Mouse (Mus musculus): ENCODE data around the gene Dscaml1. TPM values are rescaled to one million over a fixed set of nuclear protein-coding genes. Genes with fewer than 3 reads are reported as not detected.

Dscaml1 gene
- polyA plus RNA-seq, 1 experiment: 0.80 TPM

DNA sequence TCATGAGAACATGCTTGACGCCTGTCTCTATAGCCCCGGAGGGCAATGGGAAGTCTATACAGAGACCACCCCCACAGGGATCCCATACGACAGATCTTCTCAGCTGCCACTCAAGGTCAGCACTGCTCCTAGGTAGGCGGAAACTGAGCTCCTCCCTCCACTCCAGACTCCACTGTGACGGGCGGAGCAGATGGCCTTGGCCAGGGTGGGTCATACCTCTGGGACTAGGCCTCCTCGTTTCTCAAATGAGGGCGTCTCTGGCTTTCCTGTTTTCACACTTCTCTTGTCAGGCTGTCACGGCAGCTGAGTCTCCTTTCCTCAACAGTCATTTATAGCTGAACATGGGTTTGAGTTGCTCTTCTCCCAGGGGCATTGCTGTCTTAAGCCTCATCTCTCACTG lies 160.0 kb downstream of the Dscaml1 start:
- Histone ChIP-seq H3K4me1 (ENCODE audit: control insufficient read depth, insufficient read depth, low read length) (no peaks in the 10 kb centered on the region), H3K27me3 (replicated peaks; ENCODE audit: control insufficient read depth, insufficient read depth, low read length) (no peaks in the 10 kb centered on the region), H3K4me3 (ENCODE audit: insufficient read depth, low read depth, low read length) (no peak overlapping the region), H3K36me3 (ENCODE audit: control insufficient read depth, insufficient read depth, low read length) (no peaks in the 10 kb centered on the region), H3K27ac (ENCODE audit: insufficient read depth, low read depth, low read length) (no peak overlapping the region)
- DNase-seq: no peak
- TF ChIP-seq POLR2A (IDR thresholded peaks at IDR 0.05; ENCODE audit: low read depth, low read length) (no peak), CTCF (conservative IDR thresholded peaks at IDR 0.05; ENCODE audit: insufficient read depth, insufficient read length, low read depth, low read length) (no peak)
- WGBS: 62% methylated on average over 9 of the region's 9 CpGs

DNA sequence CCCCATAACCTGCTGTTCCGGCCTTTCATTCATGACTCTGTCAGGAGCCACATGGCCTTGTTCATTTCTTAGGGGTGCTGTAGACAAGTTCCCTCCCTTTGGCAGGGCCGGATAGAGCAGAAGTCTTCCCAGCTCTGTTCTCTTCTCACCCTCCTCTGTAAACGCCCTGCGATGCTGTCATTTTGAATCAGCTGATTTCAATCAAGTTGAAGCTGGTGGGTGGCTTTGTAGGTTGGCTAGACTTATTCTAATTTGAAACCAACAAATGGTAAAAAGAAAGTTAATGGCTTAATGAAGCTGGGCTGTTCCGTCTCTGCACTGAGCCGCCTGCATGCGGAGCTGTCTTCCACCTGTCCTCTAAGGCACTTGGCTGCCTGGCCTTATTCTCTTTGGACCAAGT lies 161.3 kb downstream of the Dscaml1 start:
- TF ChIP-seq POLR2A (IDR thresholded peaks at IDR 0.05; ENCODE audit: low read depth, low read length): no peak
- TF ChIP-seq CTCF (conservative IDR thresholded peaks at IDR 0.05; ENCODE audit: insufficient read depth, insufficient read length, low read depth, low read length): no peak
- H3K36me3 ChIP-seq (ENCODE audit: control insufficient read depth, insufficient read depth, low read length): no peaks in the 10 kb centered on the region
- no peaks in the 10 kb centered on the region for H3K4me1 ChIP-seq (ENCODE audit: control insufficient read depth, insufficient read depth, low read length)
- H3K27me3 ChIP-seq (replicated peaks; ENCODE audit: control insufficient read depth, insufficient read depth, low read length): no peaks in the 10 kb centered on the region
- no peak overlapping the region for H3K27ac ChIP-seq (ENCODE audit: insufficient read depth, low read depth, low read length)
- H3K4me3 ChIP-seq (ENCODE audit: insufficient read depth, low read depth, low read length): no peak overlapping the region
- WGBS: 94% methylated on average over 7 of the region's 7 CpGs
- DNase-seq: no peak

DNA sequence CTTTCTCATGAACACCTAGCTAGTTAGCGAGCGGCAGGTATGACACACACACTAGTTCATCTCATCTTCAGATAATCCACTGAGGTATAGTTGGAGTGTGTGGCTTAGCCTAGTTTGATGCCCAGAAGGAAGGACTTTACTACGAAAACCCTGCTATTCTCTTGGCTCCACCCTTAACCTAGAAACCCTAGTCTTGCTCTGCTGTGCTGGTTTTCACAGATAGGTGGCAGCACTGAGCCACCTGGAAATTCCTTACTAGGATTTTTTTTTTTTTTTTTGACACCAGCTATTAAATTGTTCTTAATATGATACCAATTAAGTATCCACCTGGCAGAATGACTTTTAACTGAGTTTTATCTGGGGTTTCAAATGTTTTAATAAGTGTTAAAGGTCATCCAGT lies 163.4 kb downstream of the Dscaml1 start:
- TF ChIP-seq CTCF (conservative IDR thresholded peaks at IDR 0.05; ENCODE audit: insufficient read depth, insufficient read length, low read depth, low read length) (peak; percentile 58), POLR2A (IDR thresholded peaks at IDR 0.05; ENCODE audit: low read depth, low read length) (no peak)
- H3K36me3 ChIP-seq (ENCODE audit: control insufficient read depth, insufficient read depth, low read length): no peaks in the 10 kb centered on the region
- no peak overlapping the region for H3K4me3 ChIP-seq (ENCODE audit: insufficient read depth, low read depth, low read length)
- H3K27me3 ChIP-seq (replicated peaks; ENCODE audit: control insufficient read depth, insufficient read depth, low read length): no peaks in the 10 kb centered on the region
- DNase-seq: peak; percentile 61
- H3K4me1 ChIP-seq (ENCODE audit: control insufficient read depth, insufficient read depth, low read length): no peaks in the 10 kb centered on the region
- WGBS: 71% methylated on average over 3 of the region's 3 CpGs
- H3K27ac ChIP-seq (ENCODE audit: insufficient read depth, low read depth, low read length): no peak overlapping the region

DNA sequence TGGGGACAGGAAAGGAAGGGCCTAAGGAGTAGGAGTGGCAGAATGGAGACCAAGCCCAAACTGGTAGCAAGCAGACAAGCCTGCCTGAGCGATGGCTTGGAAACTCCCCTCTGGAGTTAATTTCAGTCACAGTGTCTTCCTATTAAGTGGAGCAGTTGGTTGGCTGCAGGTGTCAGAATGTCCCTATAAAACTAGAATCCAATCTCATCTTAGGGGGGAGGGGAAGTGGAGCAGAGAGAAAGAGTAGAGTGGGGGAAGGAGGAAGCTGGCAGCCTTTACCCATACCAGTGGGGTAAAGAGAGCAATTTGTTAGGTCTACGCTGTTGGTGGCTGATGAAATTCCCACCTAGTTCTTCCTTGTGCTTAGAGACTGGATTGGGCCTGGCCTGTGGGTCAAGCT lies 164.6 kb downstream of the Dscaml1 start:
- DNase-seq: no peak
- no peak overlapping the region for H3K27ac ChIP-seq (ENCODE audit: insufficient read depth, low read depth, low read length)
- 68% methylated on average over 2 of the region's 2 CpGs for WGBS
- no peaks in the 10 kb centered on the region for H3K36me3 ChIP-seq (ENCODE audit: control insufficient read depth, insufficient read depth, low read length)
- H3K4me3 ChIP-seq (ENCODE audit: insufficient read depth, low read depth, low read length): no peak overlapping the region
- no peaks in the 10 kb centered on the region for H3K27me3 ChIP-seq (replicated peaks; ENCODE audit: control insufficient read depth, insufficient read depth, low read length)
- H3K4me1 ChIP-seq (ENCODE audit: control insufficient read depth, insufficient read depth, low read length): no peaks in the 10 kb centered on the region
- TF ChIP-seq CTCF (conservative IDR thresholded peaks at IDR 0.05; ENCODE audit: insufficient read depth, insufficient read length, low read depth, low read length) (no peak), POLR2A (IDR thresholded peaks at IDR 0.05; ENCODE audit: low read depth, low read length) (no peak)

DNA sequence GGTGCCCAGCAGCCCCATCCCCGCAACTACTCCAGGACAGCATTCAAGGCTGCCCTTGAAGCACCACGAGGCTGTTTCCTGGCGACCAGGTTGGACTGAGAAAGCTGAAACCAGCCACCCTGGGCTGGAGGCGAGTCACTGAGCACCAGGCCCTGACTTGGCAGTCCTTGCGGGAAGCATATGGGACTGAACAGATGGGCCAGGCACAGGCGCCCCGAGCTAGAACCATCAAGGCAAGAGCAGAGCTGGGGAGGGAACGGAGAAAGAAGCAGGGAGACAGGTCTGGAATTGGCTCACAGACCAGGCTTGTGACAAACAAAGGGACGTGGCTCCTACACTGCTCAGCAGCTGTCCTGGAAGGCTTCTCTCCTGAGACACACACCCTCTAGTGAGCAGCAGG lies 165.9 kb downstream of the Dscaml1 start:
- H3K27me3 ChIP-seq (replicated peaks; ENCODE audit: control insufficient read depth, insufficient read depth, low read length): no peaks in the 10 kb centered on the region
- TF ChIP-seq CTCF (conservative IDR thresholded peaks at IDR 0.05; ENCODE audit: insufficient read depth, insufficient read length, low read depth, low read length) (no peak), POLR2A (IDR thresholded peaks at IDR 0.05; ENCODE audit: low read depth, low read length) (no peak)
- H3K4me1 ChIP-seq (ENCODE audit: control insufficient read depth, insufficient read depth, low read length): no peaks in the 10 kb centered on the region
- H3K4me3 ChIP-seq (ENCODE audit: insufficient read depth, low read depth, low read length): no peak overlapping the region
- no peak overlapping the region for H3K27ac ChIP-seq (ENCODE audit: insufficient read depth, low read depth, low read length)
- H3K36me3 ChIP-seq (ENCODE audit: control insufficient read depth, insufficient read depth, low read length): no peaks in the 10 kb centered on the region
- DNase-seq: no peak
- 72% methylated on average over 9 of the region's 9 CpGs for WGBS

DNA sequence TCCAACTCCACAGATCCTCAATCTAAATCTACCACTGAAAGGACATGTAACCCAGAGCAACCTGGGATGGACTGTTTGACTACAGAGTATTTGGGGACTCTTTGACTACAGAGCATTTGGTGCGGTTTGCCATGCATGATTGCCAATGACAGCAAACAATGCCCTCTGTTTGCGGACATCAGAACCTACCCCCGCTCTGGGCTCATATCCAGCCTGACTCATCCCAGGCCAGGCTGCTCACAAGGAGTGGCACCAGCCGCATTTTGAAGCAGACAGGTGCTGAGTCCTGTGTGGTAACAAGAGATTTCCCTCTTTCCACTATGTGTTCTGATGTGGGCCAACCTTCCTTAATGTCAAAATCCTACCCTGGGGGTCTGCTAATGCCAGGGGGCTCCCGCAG lies 171.7 kb downstream of the Dscaml1 start:
- 69% methylated on average over 5 of the region's 5 CpGs for WGBS
- Histone ChIP-seq H3K36me3 (ENCODE audit: control insufficient read depth, insufficient read depth, low read length) (no peaks in the 10 kb centered on the region), H3K27ac (ENCODE audit: insufficient read depth, low read depth, low read length) (no peak overlapping the region), H3K4me3 (ENCODE audit: insufficient read depth, low read depth, low read length) (no peak overlapping the region), H3K4me1 (ENCODE audit: control insufficient read depth, insufficient read depth, low read length) (no peaks in the 10 kb centered on the region), H3K27me3 (replicated peaks; ENCODE audit: control insufficient read depth, insufficient read depth, low read length) (no peaks in the 10 kb centered on the region)
- TF ChIP-seq CTCF (conservative IDR thresholded peaks at IDR 0.05; ENCODE audit: insufficient read depth, insufficient read length, low read depth, low read length): no peak
- TF ChIP-seq POLR2A (IDR thresholded peaks at IDR 0.05; ENCODE audit: low read depth, low read length): no peak
- no peak for DNase-seq

DNA sequence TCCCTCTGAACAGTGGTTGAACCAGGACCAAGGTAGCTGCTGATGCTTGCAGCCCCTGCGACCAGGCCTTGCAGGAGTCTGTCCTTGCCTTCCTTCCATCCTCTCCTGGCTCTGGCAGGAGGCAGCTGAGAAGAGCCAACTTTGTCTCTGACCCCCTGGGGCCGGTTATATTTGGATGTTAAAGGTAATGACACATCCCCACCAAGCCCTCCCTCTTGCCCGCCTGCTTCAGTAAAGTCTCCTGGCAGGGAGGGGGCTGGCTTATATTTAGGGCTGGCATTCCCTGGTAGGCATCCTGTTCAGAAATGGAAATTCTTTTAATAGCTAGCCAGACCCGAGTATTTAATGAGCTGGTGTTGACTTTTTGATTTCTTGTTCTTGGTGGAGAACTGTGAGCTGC lies 172.9 kb downstream of the Dscaml1 start:
- no peaks in the 10 kb centered on the region for H3K4me1 ChIP-seq (ENCODE audit: control insufficient read depth, insufficient read depth, low read length)
- H3K27me3 ChIP-seq (replicated peaks; ENCODE audit: control insufficient read depth, insufficient read depth, low read length): no peaks in the 10 kb centered on the region
- no peak for DNase-seq
- H3K4me3 ChIP-seq (ENCODE audit: insufficient read depth, low read depth, low read length): no peak overlapping the region
- TF ChIP-seq CTCF (conservative IDR thresholded peaks at IDR 0.05; ENCODE audit: insufficient read depth, insufficient read length, low read depth, low read length): no peak
- no peak for TF ChIP-seq POLR2A (IDR thresholded peaks at IDR 0.05; ENCODE audit: low read depth, low read length)
- H3K36me3 ChIP-seq (ENCODE audit: control insufficient read depth, insufficient read depth, low read length): no peaks in the 10 kb centered on the region
- H3K27ac ChIP-seq (ENCODE audit: insufficient read depth, low read depth, low read length): no peak overlapping the region
- WGBS: 41% methylated on average over 4 of the region's 4 CpGs

DNA sequence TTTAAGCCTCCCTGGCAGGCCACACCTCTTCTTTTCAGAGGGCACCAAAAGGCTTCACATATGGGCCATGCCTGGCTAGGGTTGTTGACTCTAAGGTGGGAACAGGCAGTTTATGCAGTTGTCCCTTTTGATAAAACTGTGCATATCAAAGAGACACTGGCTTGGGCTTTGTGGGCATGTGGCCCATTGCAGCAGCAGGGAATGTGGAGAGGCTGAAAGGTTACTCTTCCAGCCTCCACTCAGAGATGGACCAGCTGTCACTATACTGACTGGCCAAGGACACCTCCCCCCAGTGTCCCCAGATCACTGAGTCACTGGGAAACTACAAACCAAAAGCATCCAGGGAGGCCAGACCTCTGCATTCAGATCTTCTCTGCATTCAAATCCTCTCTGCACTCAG lies 180.9 kb downstream of the Dscaml1 start:
- peak; percentile 7 for DNase-seq
- Histone ChIP-seq H3K27me3 (replicated peaks; ENCODE audit: control insufficient read depth, insufficient read depth, low read length) (no peaks in the 10 kb centered on the region), H3K36me3 (ENCODE audit: control insufficient read depth, insufficient read depth, low read length) (no peaks in the 10 kb centered on the region), H3K4me1 (ENCODE audit: control insufficient read depth, insufficient read depth, low read length) (no peaks in the 10 kb centered on the region), H3K4me3 (ENCODE audit: insufficient read depth, low read depth, low read length) (no peak overlapping the region), H3K27ac (ENCODE audit: insufficient read depth, low read depth, low read length) (no peak overlapping the region)
- no peak for TF ChIP-seq CTCF (conservative IDR thresholded peaks at IDR 0.05; ENCODE audit: insufficient read depth, insufficient read length, low read depth, low read length)
- TF ChIP-seq POLR2A (IDR thresholded peaks at IDR 0.05; ENCODE audit: low read depth, low read length): no peak

Data from kidney, adult 2 months (tissue).